Mouse (Mus musculus) liver, postnatal 0 days (tissue): ENCODE measurements around the gene Hgd.
A peak's percentile ranks its signal among the peaks of the same experiment; 100 is the strongest.

Experiments used
- CTCF ChIP-seq: sonication (generic); IDR thresholded peaks from 2 replicates; pipeline ENCODE4 v1.5.1; 2016; ENCODE audit warnings: antibody characterized with exemption, low read depth
- EP300 ChIP-seq: IDR thresholded peaks from 2 replicates; pipeline ENCODE4 v1.6.1; 2016; ENCODE audit warnings: antibody characterized with exemption, low read depth, mild to moderate bottlenecking

DNA sequence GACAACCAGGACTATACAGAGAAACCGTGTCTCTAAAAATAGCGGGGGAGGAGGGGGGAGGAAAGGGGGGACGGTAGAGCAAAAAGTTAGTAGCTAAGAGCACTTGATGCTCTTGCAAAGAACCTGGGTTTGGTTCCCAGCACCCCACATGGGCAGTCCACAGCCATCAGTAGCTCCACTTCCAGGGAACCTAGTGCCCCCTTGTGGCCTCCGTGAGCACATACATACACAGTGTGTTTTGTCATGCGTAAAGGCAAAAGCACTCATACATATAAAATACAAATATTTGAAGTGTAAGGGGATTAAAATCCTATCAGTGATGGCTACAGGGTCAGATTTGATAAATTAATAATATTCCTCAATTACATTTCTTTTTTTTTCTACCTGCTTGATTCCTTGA lies 6.9 kb upstream of the Hgd start:
- peak; percentile 37 for TF ChIP-seq CTCF
- TF ChIP-seq EP300 = no peak
